Mouse (Mus musculus): ENCODE measurements around the gene Dcaf5. TPM values are rescaled to one million over a fixed set of nuclear protein-coding genes. Genes with fewer than 3 reads are reported as not detected.
A peak's percentile ranks its signal among the peaks of the same experiment; 100 is the strongest.
"Not testable (repeated sequence)": the region's sequence is repeated elsewhere in the genome, so short reads cannot be mapped to it uniquely, and the experiment has no call there.

Dcaf5 gene
- polyA plus RNA-seq, 1 experiment from 2014 or later, result 7.4 TPM

GRCm38 (mm10) chr12:80463666-80464269 is 27.4 kb upstream of the Dcaf5 start:
- H3K4me1 ChIP-seq (replicated peaks; ENCODE audit: control insufficient read depth, insufficient read depth, low read length), result no peaks in the 10 kb centered on the region
- peak overlapping the region; percentile 90 for H3K4me2 ChIP-seq (replicated peaks; ENCODE audit: low read depth)
- peak overlapping the region; percentile 78 for H3K9ac ChIP-seq (ENCODE audit: low read depth, low read length)
- 11% methylated on average over 17 of the region's 17 CpGs for WGBS
- H3K9me3 ChIP-seq (ENCODE audit: control insufficient read depth), result no peaks in the 10 kb centered on the region
- TF ChIP-seq CTCF (IDR thresholded peaks at IDR 0.05; ENCODE audit: low read depth), result no peak
- H3K36me3 ChIP-seq (ENCODE audit: control insufficient read depth, insufficient read depth), result no peaks in the 10 kb centered on the region
- H3K27ac ChIP-seq (ENCODE audit: low read depth, low read length), result peak overlapping the region; percentile 78; the same call in 1 of the 2 replicates
- no peaks in the 10 kb centered on the region for H3K27me3 ChIP-seq (replicated peaks; ENCODE audit: control insufficient read depth, insufficient read depth, low read length)
- peak overlapping the region; percentile 91 for H3K4me3 ChIP-seq (ENCODE audit: low read depth, low read length)
- no peak for ATAC-seq

GRCm38 (mm10) chr12:80462942-80463651 is 26.7 kb upstream of the Dcaf5 start, which contains the start of gene Exd2:
TSS of gene Exd2 (plus strand) at chr12:80463095.
- peak within 1 kb of the TSS; percentile 78 for H3K9ac ChIP-seq (ENCODE audit: low read depth, low read length)
- no peaks in the 10 kb centered on the region for H3K27me3 ChIP-seq (replicated peaks; ENCODE audit: control insufficient read depth, insufficient read depth, low read length)
- H3K4me3 ChIP-seq (ENCODE audit: low read depth, low read length), result peak within 1 kb of the TSS; percentile 91
- no peaks in the 10 kb centered on the region for H3K9me3 ChIP-seq (ENCODE audit: control insufficient read depth)
- H3K4me1 ChIP-seq (replicated peaks; ENCODE audit: control insufficient read depth, insufficient read depth, low read length), result no peaks in the 10 kb centered on the region
- peak; percentile 97 for ATAC-seq
- peak within 1 kb of the TSS; percentile 78 for H3K27ac ChIP-seq (ENCODE audit: low read depth, low read length)
- H3K36me3 ChIP-seq (ENCODE audit: control insufficient read depth, insufficient read depth), result no peaks in the 10 kb centered on the region
- H3K4me2 ChIP-seq (replicated peaks; ENCODE audit: low read depth), result peak within 1 kb of the TSS; percentile 90
- TF ChIP-seq CTCF (IDR thresholded peaks at IDR 0.05; ENCODE audit: low read depth), result 0 out of 2 replicates have a peak, but pooled peaks have one; percentile 26
- under 1% methylated on average over 45 of the region's 45 CpGs for WGBS

GRCm38 (mm10) chr12:80462292-80462896 is 26.0 kb upstream of the Dcaf5 start:
- WGBS, result 9% methylated on average over 10 of the region's 10 CpGs
- peak overlapping the region; percentile 90 for H3K4me2 ChIP-seq (replicated peaks; ENCODE audit: low read depth)
- not testable (repeated sequence) for H3K9ac ChIP-seq (ENCODE audit: low read depth, low read length); H3K27ac ChIP-seq (ENCODE audit: low read depth, low read length); H3K27me3 ChIP-seq (replicated peaks; ENCODE audit: control insufficient read depth, insufficient read depth, low read length); H3K9me3 ChIP-seq (ENCODE audit: control insufficient read depth); ATAC-seq; H3K36me3 ChIP-seq (ENCODE audit: control insufficient read depth, insufficient read depth); H3K4me1 ChIP-seq (replicated peaks; ENCODE audit: control insufficient read depth, insufficient read depth, low read length)
- peak; percentile 41; the same call in 1 of the 2 replicates for TF ChIP-seq CTCF (IDR thresholded peaks at IDR 0.05; ENCODE audit: low read depth)
- peak overlapping the region; percentile 91 for H3K4me3 ChIP-seq (ENCODE audit: low read depth, low read length)

- H3K27me3 ChIP-seq (replicated peaks; ENCODE audit: control insufficient read depth, insufficient read depth, low read length), result no peaks in the 10 kb centered on the region
- ATAC-seq, result no peak
- H3K27ac ChIP-seq (ENCODE audit: low read depth, low read length), result no peak overlapping the region
- no peaks in the 10 kb centered on the region for H3K9me3 ChIP-seq (ENCODE audit: control insufficient read depth)
- no peak overlapping the region for H3K9ac ChIP-seq (ENCODE audit: low read depth, low read length)
- H3K4me2 ChIP-seq (replicated peaks; ENCODE audit: low read depth), result no peak overlapping the region
- 70% methylated on average over 5 of the region's 5 CpGs for WGBS
- H3K4me1 ChIP-seq (replicated peaks; ENCODE audit: control insufficient read depth, insufficient read depth, low read length), result no peaks in the 10 kb centered on the region
- TF ChIP-seq CTCF (IDR thresholded peaks at IDR 0.05; ENCODE audit: low read depth), result no peak
- no peak overlapping the region for H3K4me3 ChIP-seq (ENCODE audit: low read depth, low read length)
- H3K36me3 ChIP-seq (ENCODE audit: control insufficient read depth, insufficient read depth), result no peaks in the 10 kb centered on the region
Measured at GRCm38 (mm10) chr12:80458033-80458432, 21.6 kb upstream of the Dcaf5 start.

- Histone ChIP-seq H3K4me1 (replicated peaks; ENCODE audit: control insufficient read depth, insufficient read depth, low read length) (no peaks in the 10 kb centered on the region), H3K36me3 (ENCODE audit: control insufficient read depth, insufficient read depth) (no peaks in the 10 kb centered on the region), H3K4me3 (ENCODE audit: low read depth, low read length) (no peak overlapping the region), H3K4me2 (replicated peaks; ENCODE audit: low read depth) (no peak overlapping the region), H3K27me3 (replicated peaks; ENCODE audit: control insufficient read depth, insufficient read depth, low read length) (no peaks in the 10 kb centered on the region), H3K27ac (ENCODE audit: low read depth, low read length) (no peak overlapping the region), H3K9ac (ENCODE audit: low read depth, low read length) (no peak overlapping the region), H3K9me3 (ENCODE audit: control insufficient read depth) (no peaks in the 10 kb centered on the region)
- TF ChIP-seq CTCF (IDR thresholded peaks at IDR 0.05; ENCODE audit: low read depth), result no peak
- 81% methylated on average over 1 of the region's 1 CpGs for WGBS
- no peak for ATAC-seq
Measured at GRCm38 (mm10) chr12:80453506-80453905, 17.1 kb upstream of the Dcaf5 start.

- no peaks in the 10 kb centered on the region for H3K36me3 ChIP-seq (ENCODE audit: control insufficient read depth, insufficient read depth)
- TF ChIP-seq CTCF (IDR thresholded peaks at IDR 0.05; ENCODE audit: low read depth), result no peak
- ATAC-seq, result no peak
- no peaks in the 10 kb centered on the region for H3K4me1 ChIP-seq (replicated peaks; ENCODE audit: control insufficient read depth, insufficient read depth, low read length)
- H3K9ac ChIP-seq (ENCODE audit: low read depth, low read length), result no peak overlapping the region
- H3K27ac ChIP-seq (ENCODE audit: low read depth, low read length), result no peak overlapping the region
- H3K4me2 ChIP-seq (replicated peaks; ENCODE audit: low read depth), result no peak overlapping the region
- no peaks in the 10 kb centered on the region for H3K9me3 ChIP-seq (ENCODE audit: control insufficient read depth)
- 88% methylated on average over 9 of the region's 9 CpGs for WGBS
- no peaks in the 10 kb centered on the region for H3K27me3 ChIP-seq (replicated peaks; ENCODE audit: control insufficient read depth, insufficient read depth, low read length)
- no peak overlapping the region for H3K4me3 ChIP-seq (ENCODE audit: low read depth, low read length)
Measured at GRCm38 (mm10) chr12:80444525-80445109, 8.2 kb upstream of the Dcaf5 start.
